13 mouse cellular contexts compared by ENCODE assay signal in genomic region chr2:33321641-33322040, GRCm38 (mm10).
"Had no signal": no experiment of that assay in that cellular context is flagged by ENCODE, and none has a peak within 500 bp of the region (broad histone marks: within the 10 kb centered on the region; RNA-seq: fewer than 3 reads in every experiment).

No protein-coding gene starts in this region.

- DNase-seq: gastrocnemius, adult 2 months; gastrocnemius, postnatal 10 days; gastrocnemius, postnatal 25 days; heart, adult 18-20 months; heart, postnatal 10 days; heart, postnatal 4 days; kidney, adult 18-20 months; kidney, adult 8-10 months; kidney, postnatal 10 days; kidney, postnatal 25 days; kidney, postnatal 4 days; liver; liver, embryonic 13.5 days had no signal
